Mouse (Mus musculus): ENCODE measurements around the gene Olfr1415. TPM values are rescaled to one million over a fixed set of nuclear protein-coding genes. Genes with fewer than 3 reads are reported as not detected.

Olfr1415 gene
- total and polyA plus RNA-seq, 3 experiments = 0.38 TPM; not detected in 2

DNA sequence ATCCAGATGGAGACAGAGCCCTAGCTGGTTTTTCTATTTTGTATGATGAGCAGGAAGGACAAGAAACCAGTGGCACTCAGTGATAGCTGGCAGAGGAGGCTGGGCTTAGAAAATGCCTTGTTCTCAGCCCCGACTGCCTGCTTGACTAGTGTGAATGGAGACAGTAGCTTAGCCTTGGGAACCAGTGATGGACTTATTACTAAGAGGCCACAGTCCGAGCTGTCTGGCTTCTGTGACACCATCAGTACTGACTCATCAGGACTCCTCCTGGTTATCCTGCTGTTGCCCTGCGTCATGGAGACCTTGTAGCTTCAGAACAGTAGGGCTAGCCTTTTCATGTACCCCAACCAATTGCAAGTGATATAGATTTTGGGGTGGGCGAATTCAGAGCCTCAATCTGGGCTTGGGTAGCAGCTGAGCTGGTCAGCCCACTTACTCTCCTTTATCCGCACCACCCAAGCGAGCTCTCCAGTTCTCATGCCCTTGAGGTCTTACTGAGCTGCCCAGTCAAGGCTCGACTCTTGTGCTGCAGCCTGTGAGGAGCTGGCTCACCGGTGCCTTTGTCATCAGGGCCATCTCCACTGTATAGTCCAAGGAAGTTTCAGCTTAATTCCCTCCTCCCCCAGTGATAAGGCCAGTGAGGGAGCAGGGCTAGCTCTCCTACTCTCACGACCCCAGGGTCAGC is 55.7 kb downstream of the Olfr1415 start:
- H3K27me3 ChIP-seq (ENCODE audit: insufficient read depth, low read length) = no peaks in the 10 kb centered on the region
- no peaks in the 10 kb centered on the region for H3K9me3 ChIP-seq (replicated peaks)
- TF ChIP-seq TAL1 (conservative IDR thresholded peaks at IDR 0.05; ENCODE audit: low read depth, low read length) = no peak
- TF ChIP-seq GATA2 (IDR thresholded peaks at IDR 0.05; ENCODE audit: borderline replicate concordance, low read depth, low read length) = no peak
- TF ChIP-seq POLR2AphosphoS5 (IDR thresholded peaks at IDR 0.05; ENCODE audit: insufficient replicate concordance, low read depth, low read length) = no peak
- no peak for TF ChIP-seq GATA1 (IDR thresholded peaks at IDR 0.05; ENCODE audit: borderline replicate concordance, low read length)
- no peak for TF ChIP-seq CTCF (IDR thresholded peaks at IDR 0.05; ENCODE audit: low read depth, low read length)
- H3K4me3 ChIP-seq (ENCODE audit: low read depth, low read length) = no peak overlapping the region
- no peak for ATAC-seq (ENCODE audit: extremely low read depth, insufficient number of reproducible peaks, low FRiP score, poor library complexity, severe bottlenecking)
- DNase-seq (ENCODE audit: low spot score) = no peak
- H3K4me1 ChIP-seq (ENCODE audit: insufficient read depth, low read depth, low read length) = peaks cover 9% of the 10 kb centered on the region; the same call in 1 of the 2 replicates
- H3K36me3 ChIP-seq (replicated peaks) = peaks cover 77% of the 10 kb centered on the region

Other genes starting within 250 kb of the Olfr1415 start
- 287 and 291 TPM in 2 replicates for gene Ndufa10, start 22.2 kb downstream of the Olfr1415 start, total RNA-seq (2014; fragmentation: Nextera tagmentation)
- 170 and 195 TPM in 2 replicates for gene Ndufa10, start 22.2 kb downstream of the Olfr1415 start, total RNA-seq (2017)
- 68.6 and 81.3 TPM in 2 replicates for gene Ndufa10, start 22.2 kb downstream of the Olfr1415 start, polyA plus RNA-seq (2012)
- gene Olfr1416, start 11.0 kb downstream of the Olfr1415 start, total RNA-seq (2014; fragmentation: Nextera tagmentation) = not detected in 2 replicates
- gene Olfr1416, start 11.0 kb downstream of the Olfr1415 start, total RNA-seq (2017) = 0.16 and 0.17 TPM in 2 replicates
- gene Olfr1416, start 11.0 kb downstream of the Olfr1415 start, polyA plus RNA-seq (2012) = not detected in 2 replicates
- gene Olfr1414, start 22.6 kb upstream of the Olfr1415 start, total RNA-seq (2014; fragmentation: Nextera tagmentation) = not detected in 2 replicates
- 0.06 and 0.22 TPM in 2 replicates for gene Olfr1414, start 22.6 kb upstream of the Olfr1415 start, total RNA-seq (2017)
- not detected in 2 replicates for gene Olfr1414, start 22.6 kb upstream of the Olfr1415 start, polyA plus RNA-seq (2012)
- gene Olfr1413, start 75.2 kb upstream of the Olfr1415 start, total RNA-seq (2014; fragmentation: Nextera tagmentation) = not detected in 2 replicates
- gene Olfr1413, start 75.2 kb upstream of the Olfr1415 start, total RNA-seq (2017) = 0.29 TPM in 1 of 2 replicates, not detected in the other
- 0.06 TPM in 1 of 2 replicates, not detected in the other for gene Olfr1413, start 75.2 kb upstream of the Olfr1415 start, polyA plus RNA-seq (2012)
- not detected in 2 replicates for gene Olfr1412, start 89.7 kb upstream of the Olfr1415 start, total RNA-seq (2014; fragmentation: Nextera tagmentation)
- gene Olfr1412, start 89.7 kb upstream of the Olfr1415 start, total RNA-seq (2017) = 0.06 and 0.16 TPM in 2 replicates
- not detected in 2 replicates for gene Olfr1412, start 89.7 kb upstream of the Olfr1415 start, polyA plus RNA-seq (2012)
- gene Olfr1411, start 98.3 kb upstream of the Olfr1415 start, total RNA-seq (2014; fragmentation: Nextera tagmentation) = not detected in 2 replicates
- 0.35 TPM in 1 of 2 replicates, not detected in the other for gene Olfr1411, start 98.3 kb upstream of the Olfr1415 start, total RNA-seq (2017)
- gene Olfr1411, start 98.3 kb upstream of the Olfr1415 start, polyA plus RNA-seq (2012) = not detected in 2 replicates
- gene Olfr1410, start 109.7 kb upstream of the Olfr1415 start, total RNA-seq (2014; fragmentation: Nextera tagmentation) = not detected in 2 replicates
- gene Olfr1410, start 109.7 kb upstream of the Olfr1415 start, total RNA-seq (2017) = 0.06 and 0.22 TPM in 2 replicates
- not detected in 2 replicates for gene Olfr1410, start 109.7 kb upstream of the Olfr1415 start, polyA plus RNA-seq (2012)
- not detected in 2 replicates for gene Olfr12, start 121.7 kb upstream of the Olfr1415 start, total RNA-seq (2014; fragmentation: Nextera tagmentation)
- gene Olfr12, start 121.7 kb upstream of the Olfr1415 start, total RNA-seq (2017) = 0.12 and 0.16 TPM in 2 replicates
- gene Olfr12, start 121.7 kb upstream of the Olfr1415 start, polyA plus RNA-seq (2012) = not detected in 2 replicates
- 114 and 153 TPM in 2 replicates for gene Cops9, start 145.9 kb upstream of the Olfr1415 start, total RNA-seq (2014; fragmentation: Nextera tagmentation)
- 415 and 435 TPM in 2 replicates for gene Cops9, start 145.9 kb upstream of the Olfr1415 start, total RNA-seq (2017)
- gene Cops9, start 145.9 kb upstream of the Olfr1415 start, polyA plus RNA-seq (2012) = 123 and 130 TPM in 2 replicates
- not detected in 2 replicates for gene Otos, start 152.7 kb upstream of the Olfr1415 start, total RNA-seq (2014; fragmentation: Nextera tagmentation)
- 0.12 and 0.66 TPM in 2 replicates for gene Otos, start 152.7 kb upstream of the Olfr1415 start, total RNA-seq (2017)
- 0.07 TPM in 1 of 2 replicates, not detected in the other for gene Otos, start 152.7 kb upstream of the Olfr1415 start, polyA plus RNA-seq (2012)